8 mouse cellular contexts compared by ENCODE assay signal in genomic region chr12:71778137-71778536, GRCm38 (mm10). TPM values are rescaled to one million over a fixed set of nuclear protein-coding genes. Genes with fewer than 3 reads are reported as not detected.
DNase-seq lines count a peak whose midpoint lies in the region; ATAC-seq and TF ChIP-seq lines count a peak whose summit lies in the region.

No protein-coding gene starts in this region.

- no peak overlapping the region for H3K9ac ChIP-seq in heart, embryonic 11.5 days (ENCODE audit: low read depth, low read length)
- H3K9ac ChIP-seq in stomach, postnatal 0 days (ENCODE audit: low read length) = no peak overlapping the region

- 18% methylated on average over 14 of the region's 14 CpGs for WGBS in heart, embryonic 11.5 days (ENCODE audit: insufficient replicate concordance)
- 9% methylated on average over 14 of the region's 14 CpGs for WGBS in stomach, postnatal 0 days

- ATAC-seq in heart, embryonic 11.5 days (replicated peaks; ENCODE audit: insufficient number of reproducible peaks, low FRiP score, low TSS enrichment) = no peak
- ATAC-seq in stomach, postnatal 0 days (ENCODE audit: low FRiP score, low TSS enrichment) = peak; percentile 35; the same call in 1 of the 2 replicates

- H3K27me3 ChIP-seq in heart, embryonic 11.5 days (ENCODE audit: control insufficient read depth, insufficient read depth, low read length) = no peaks in the 10 kb centered on the region
- H3K27me3 ChIP-seq in stomach, postnatal 0 days (ENCODE audit: control insufficient read depth, insufficient read depth, low read length) = no peaks in the 10 kb centered on the region

- no peaks in the 10 kb centered on the region for H3K36me3 ChIP-seq in heart, embryonic 11.5 days (ENCODE audit: control insufficient read depth, insufficient read depth, low read length)
- H3K36me3 ChIP-seq in stomach, postnatal 0 days (ENCODE audit: control insufficient read depth, insufficient read depth, low read length) = no peaks in the 10 kb centered on the region

- TF ChIP-seq POLR2A in cortical plate, adult 2 months (IDR thresholded peaks at IDR 0.05; ENCODE audit: extremely low read depth, insufficient read depth, low read length) = no peak

- H3K9me3 ChIP-seq in heart, embryonic 11.5 days (replicated peaks; ENCODE audit: control insufficient read depth, low read length) = no peaks in the 10 kb centered on the region
- no peaks in the 10 kb centered on the region for H3K9me3 ChIP-seq in stomach, postnatal 0 days (ENCODE audit: control insufficient read depth, low read length)

- H3K4me1 ChIP-seq in cortical plate, adult 2 months (ENCODE audit: control insufficient read depth, insufficient read depth, low read length) = no peaks in the 10 kb centered on the region
- peaks cover 10% of the 10 kb centered on the region; the same call in 1 of the 2 replicates for H3K4me1 ChIP-seq in heart, embryonic 11.5 days (ENCODE audit: control insufficient read depth, insufficient read depth, low read length)
- H3K4me1 ChIP-seq in stomach, postnatal 0 days (replicated peaks; ENCODE audit: control insufficient read depth, insufficient read depth) = no peaks in the 10 kb centered on the region

- H3K4me3 ChIP-seq in cortical plate, adult 2 months (ENCODE audit: insufficient read depth, low read length) = peak overlapping the region; percentile 20
- H3K4me3 ChIP-seq in heart, embryonic 11.5 days (ENCODE audit: low read depth, low read length) = peak overlapping the region; percentile 24; the same call in 1 of the 2 replicates
- H3K4me3 ChIP-seq in stomach, postnatal 0 days (ENCODE audit: low read depth, low read length) = 0 out of 2 replicates have a peak overlapping the region, but pooled peaks have one; percentile 4

- peak overlapping the region; percentile 59 for H3K4me2 ChIP-seq in heart, embryonic 11.5 days
- peak overlapping the region; percentile 31; the same call in 1 of the 2 replicates for H3K4me2 ChIP-seq in stomach, postnatal 0 days (replicated peaks; ENCODE audit: low read depth)

- no peak for TF ChIP-seq EP300 in stomach, postnatal 0 days (optimal IDR thresholded peaks at IDR 0.05)

- no peak for TF ChIP-seq CTCF in cortical plate, adult 2 months (IDR thresholded peaks at IDR 0.05; ENCODE audit: extremely low read depth, insufficient read depth, low read length)
- TF ChIP-seq CTCF in stomach, postnatal 0 days (IDR thresholded peaks at IDR 0.05; ENCODE audit: low read depth) = no peak

- no peak overlapping the region for H3K27ac ChIP-seq in cortical plate, adult 2 months (ENCODE audit: insufficient read depth, low read length)
- no peak overlapping the region for H3K27ac ChIP-seq in heart, embryonic 11.5 days (ENCODE audit: low read depth, low read length)
- no peak overlapping the region for H3K27ac ChIP-seq in stomach, postnatal 0 days (replicated peaks)

- peak; percentile 70 for DNase-seq in ES-CJ7 (ENCODE audit: low read depth, low spot score)
- peak; percentile 14 to 22 for DNase-seq in layer of hippocampus, postnatal 14 days (ENCODE audit: low spot score in 2 of 2)
- peak; percentile 48 for DNase-seq in mesoderm, embryonic 11.5 days (ENCODE audit: low read depth, low spot score)
- DNase-seq in stomach, postnatal 0 days (ENCODE audit: low spot score) = no peak
- DNase-seq in thymus, postnatal 10 days (ENCODE audit: low spot score in 2 of 2) = no peak
- DNase-seq in gastrocnemius, postnatal 4 days (ENCODE audit: low spot score in 2 of 2) = no peak

RNA-seq across cellular contexts. Expression of gene Daam1, which starts 52.7 kb away (rescaled TPM):
- polyA plus RNA-seq in cortical plate, adult 2 months (2012; rRNA removed) = 26.2 and 26.9 TPM in 2 replicates
- polyA plus RNA-seq in heart, embryonic 11.5 days (2014; fragmentation: Nextera tagmentation; extraction: Ambion mirVana) = 25.7 and 33.0 TPM in 2 replicates
- 10 to 100 TPM; 77.3 to 83.6 TPM for total RNA-seq in layer of hippocampus, postnatal 14 days (2021)
- polyA plus RNA-seq in stomach, postnatal 0 days (2015; fragmentation: Nextera tagmentation; extraction: Ambion mirVana) = 6.9 and 7.2 TPM in 2 replicates
- total RNA-seq in gastrocnemius, postnatal 4 days (2021) = 10 to 100 TPM; 28.8 to 34.6 TPM

Comparison
In these comparisons a context has a peak if more than half of its experiments do, and no peak if none do; other contexts are left out.
1. DNase-seq: peak in ES-CJ7 (single experiment), layer of hippocampus, postnatal 14 days (2 of 2) and mesoderm, embryonic 11.5 days (single experiment); none in stomach, postnatal 0 days (single experiment), thymus, postnatal 10 days (0 of 2) and gastrocnemius, postnatal 4 days (0 of 2).
2. Peak in every context shown above with its lines, with median percentiles within 50 percentile points of each other: H3K4me3 ChIP-seq.